Mouse (Mus musculus) ES-E14 (cell line): ENCODE data around the gene Sh3pxd2a.

Experiments used
- CHD2 ChIP-seq: IDR thresholded peaks from 2 replicates; pipeline ENCODE4 v1.6.1; 2014; ENCODE audit warnings: mild to moderate bottlenecking, low read depth, low read length, inconsistent platforms
- MAFK ChIP-seq: IDR thresholded peaks from 2 replicates; pipeline ENCODE4 v1.6.1; 2014; ENCODE audit warnings: mild to moderate bottlenecking, low read depth, low read length, inconsistent platforms; ENCODE audit not compliant: insufficient read depth
- ZC3H11A ChIP-seq: IDR thresholded peaks from 2 replicates; pipeline ENCODE4 v1.6.1; 2012; ENCODE audit warnings: low read depth, mild to moderate bottlenecking, inconsistent platforms, low read length, borderline replicate concordance

GRCm38 (mm10) chr19:47248906-47249568 is 215.2 kb downstream of the Sh3pxd2a start:
- TF ChIP-seq MAFK, result no peak
- TF ChIP-seq CHD2, result no peak
- TF ChIP-seq ZC3H11A, result no peak
